Mouse (Mus musculus) 416B (cell line): ENCODE measurements at regions not wholly inside any gene's neighbourhood (a gene's known extent, or its start where the extent isn't known, plus 50 kb on each side); places are given as distances from the start of the nearest gene placed in this dataset.
A peak's percentile ranks its signal among the peaks of the same experiment; 100 is the strongest.

Experiments used
- DNase-seq: peaks from one replicate; pipeline ENCODE4 v3.0.0; 2011; ENCODE audit warnings: low read depth

GRCm38 (mm10) chrX:115897668-115898067 is 551.1 kb upstream of the Cpxcr1 start:
- no peak for DNase-seq

- DNase-seq = peak; percentile 21
Observed at GRCm38 (mm10) chrX:115929461-115929860, 519.3 kb upstream of the Cpxcr1 start.
